Mouse (Mus musculus) right cerebral cortex, postnatal 25 days (tissue): Measurements from ENCODE around the gene Tm4sf20.

Experiments
- DNase-seq: peaks from one replicate; pipeline ENCODE4 v3.0.0; 2022

The Tm4sf20 gene

DNA sequence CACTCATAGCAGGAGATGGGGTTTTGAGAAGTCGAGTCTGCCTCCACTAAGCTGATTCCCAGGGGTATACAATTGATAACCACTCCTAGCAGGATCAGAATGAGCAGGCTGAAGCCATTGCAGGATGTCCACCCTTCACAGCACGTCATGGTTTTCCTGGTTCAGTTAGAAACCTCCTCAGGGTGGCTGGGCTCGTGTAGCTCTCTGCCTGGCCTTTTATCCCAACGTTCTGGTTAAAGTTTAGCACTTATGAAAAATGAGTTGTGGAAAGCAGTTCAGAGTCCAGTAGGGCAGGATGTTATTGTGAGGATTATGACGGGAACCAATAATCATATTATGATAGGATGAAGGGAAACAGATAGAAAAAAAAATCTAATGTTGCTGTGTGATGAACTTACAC lies at the start of gene Tm4sf20:
TSS of gene Tm4sf20 (minus strand) at position 193 of the 400 bp plus-strand sequence.
- no peak for DNase-seq

DNA sequence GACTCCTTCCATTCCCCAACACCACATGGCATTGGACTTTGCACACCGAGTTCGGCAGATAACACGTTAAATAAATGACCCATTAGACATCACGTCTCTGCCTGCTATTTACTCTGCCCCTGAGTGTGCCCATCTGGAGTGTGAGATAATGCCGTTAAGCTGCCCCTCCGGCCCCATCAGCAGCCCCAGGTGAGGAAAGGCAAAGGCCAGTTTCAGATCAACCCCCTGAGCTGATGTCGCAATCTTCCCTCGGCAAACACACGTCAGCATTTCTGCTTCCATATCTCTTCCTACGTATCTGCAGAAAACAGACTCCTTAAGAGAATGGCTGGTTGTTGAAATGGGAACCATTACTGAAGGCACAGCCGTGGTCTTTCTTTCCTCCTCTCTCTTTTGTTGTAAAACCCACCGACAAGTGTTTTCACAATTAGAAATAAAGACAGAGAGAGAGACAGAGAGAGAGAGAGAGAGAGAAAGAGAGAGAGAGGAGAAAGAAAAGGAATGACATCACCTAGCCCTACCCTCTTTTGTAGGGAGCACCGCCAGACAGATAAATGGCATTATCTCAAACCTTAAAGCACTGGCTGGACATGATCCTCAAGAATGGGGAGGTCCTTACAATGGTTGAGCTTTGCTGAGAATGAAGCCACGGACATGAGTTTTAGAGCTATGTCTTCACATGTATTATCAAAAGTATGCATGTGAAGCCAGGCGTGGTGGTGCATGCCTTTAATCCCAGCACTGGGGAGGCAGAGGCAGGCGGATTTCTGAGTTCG lies 47.9 kb upstream of the Tm4sf20 start:
- no peak for DNase-seq

- no peak for DNase-seq
Measured at GRCm38 (mm10) chr1:82811766-82812165, 43.5 kb upstream of the Tm4sf20 start.

DNA sequence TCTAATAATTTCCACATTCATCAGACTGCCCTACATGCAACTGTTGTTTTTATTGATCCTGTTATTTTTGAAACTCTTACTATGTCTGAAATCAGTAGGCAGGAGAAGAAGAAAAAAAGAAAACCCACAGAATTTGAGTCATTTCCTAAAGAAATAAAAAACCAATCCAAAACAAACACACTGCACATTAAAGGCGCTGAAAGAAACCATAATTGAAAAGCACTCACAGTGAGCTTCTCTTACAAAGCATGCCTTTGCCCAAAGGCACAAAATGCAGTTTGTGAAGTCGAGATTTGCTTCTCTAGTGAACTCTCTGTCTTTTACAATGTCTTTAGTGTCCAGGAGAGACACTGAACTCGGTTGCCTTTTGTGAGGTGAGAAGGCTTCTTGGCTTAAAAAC lies 40.3 kb upstream of the Tm4sf20 start:
- DNase-seq, result no peak

DNA sequence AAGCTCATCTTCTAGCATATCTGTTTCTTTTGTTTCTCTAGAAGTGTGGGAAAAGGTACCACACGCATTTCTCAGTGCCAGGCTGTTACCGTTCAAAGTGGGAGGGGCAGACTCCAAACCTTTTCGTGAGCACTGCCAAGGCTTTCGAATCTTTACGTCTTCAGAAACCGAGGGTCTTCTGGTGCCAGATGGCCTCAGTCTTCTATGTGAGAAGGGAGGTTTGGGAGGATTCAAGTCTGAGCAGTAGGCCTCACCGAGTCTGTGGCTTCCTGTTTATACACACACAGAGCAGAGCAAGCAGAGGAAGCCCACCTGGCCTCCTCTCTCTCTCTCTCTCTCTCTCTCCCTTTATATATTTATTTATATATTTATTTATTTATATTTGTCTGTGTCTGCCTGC lies 38.9 kb upstream of the Tm4sf20 start:
- DNase-seq, result no peak

DNA sequence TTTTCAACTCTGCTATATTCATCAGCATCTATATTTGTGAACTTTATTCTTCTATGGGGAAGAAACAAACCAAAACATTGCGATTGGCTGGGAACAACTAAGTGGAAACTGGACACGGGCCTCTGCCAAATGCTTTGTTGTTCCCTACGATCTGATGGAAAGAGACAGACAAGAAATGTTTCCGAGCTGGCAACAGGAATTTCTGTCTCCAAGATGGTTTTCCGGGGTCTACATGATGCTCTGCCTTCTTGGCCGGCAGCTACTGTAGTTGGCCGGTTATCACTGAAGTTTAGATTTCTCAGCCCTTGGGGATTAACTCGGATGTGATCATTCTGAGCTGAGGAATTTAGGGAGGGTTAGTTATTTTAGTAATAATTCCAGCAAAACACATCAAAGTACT lies 38.1 kb upstream of the Tm4sf20 start:
- DNase-seq, result no peak

DNA sequence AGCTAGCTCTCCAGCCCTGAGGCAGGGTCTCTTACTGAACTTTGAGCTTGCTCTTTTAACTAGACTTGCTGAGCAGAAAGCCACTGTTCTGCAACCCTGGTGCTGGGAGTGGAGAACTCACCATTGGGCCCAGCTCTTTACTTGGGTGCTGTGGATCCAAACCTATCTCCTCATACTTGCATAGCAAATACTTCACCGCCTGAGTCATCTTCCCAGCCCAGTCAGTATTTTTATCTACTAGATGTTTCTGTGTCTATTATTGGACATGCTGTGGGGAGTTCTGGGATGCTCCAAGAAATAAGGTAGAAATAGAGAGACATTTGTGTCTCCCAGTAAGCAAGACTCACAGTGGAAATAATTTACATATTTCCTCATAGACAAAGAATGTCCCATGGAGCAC lies 35.8 kb upstream of the Tm4sf20 start:
- DNase-seq, result peak; percentile 19

GRCm38 (mm10) chr1:82803608-82804007 lies 35.3 kb upstream of the Tm4sf20 start:
- no peak for DNase-seq

- no peak for DNase-seq
Measured at GRCm38 (mm10) chr1:82801105-82801783, 33.0 kb upstream of the Tm4sf20 start.

- DNase-seq, result no peak
Measured at GRCm38 (mm10) chr1:82798922-82799321, 30.7 kb upstream of the Tm4sf20 start.

DNA sequence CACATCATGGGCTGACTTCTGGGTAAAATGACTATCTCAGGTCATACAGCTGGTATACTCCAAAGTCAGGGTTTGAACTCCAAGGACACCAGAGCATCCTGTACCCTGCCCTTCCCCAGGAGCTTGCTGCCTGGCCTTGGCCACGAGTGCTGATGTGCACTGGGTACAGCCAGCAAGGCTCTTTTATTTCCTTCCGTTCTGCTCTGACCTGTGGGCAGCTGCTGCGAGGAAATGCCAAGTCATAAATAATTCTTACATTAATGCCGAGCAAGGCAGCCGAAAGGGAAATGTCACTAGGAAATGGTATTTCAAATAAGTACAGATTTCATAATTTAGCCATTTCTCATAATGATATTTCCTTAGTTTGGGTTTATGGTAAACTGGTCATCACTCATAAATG lies 30.0 kb upstream of the Tm4sf20 start:
- no peak for DNase-seq

GRCm38 (mm10) chr1:82797088-82797487 lies 28.8 kb upstream of the Tm4sf20 start:
- no peak for DNase-seq

DNA sequence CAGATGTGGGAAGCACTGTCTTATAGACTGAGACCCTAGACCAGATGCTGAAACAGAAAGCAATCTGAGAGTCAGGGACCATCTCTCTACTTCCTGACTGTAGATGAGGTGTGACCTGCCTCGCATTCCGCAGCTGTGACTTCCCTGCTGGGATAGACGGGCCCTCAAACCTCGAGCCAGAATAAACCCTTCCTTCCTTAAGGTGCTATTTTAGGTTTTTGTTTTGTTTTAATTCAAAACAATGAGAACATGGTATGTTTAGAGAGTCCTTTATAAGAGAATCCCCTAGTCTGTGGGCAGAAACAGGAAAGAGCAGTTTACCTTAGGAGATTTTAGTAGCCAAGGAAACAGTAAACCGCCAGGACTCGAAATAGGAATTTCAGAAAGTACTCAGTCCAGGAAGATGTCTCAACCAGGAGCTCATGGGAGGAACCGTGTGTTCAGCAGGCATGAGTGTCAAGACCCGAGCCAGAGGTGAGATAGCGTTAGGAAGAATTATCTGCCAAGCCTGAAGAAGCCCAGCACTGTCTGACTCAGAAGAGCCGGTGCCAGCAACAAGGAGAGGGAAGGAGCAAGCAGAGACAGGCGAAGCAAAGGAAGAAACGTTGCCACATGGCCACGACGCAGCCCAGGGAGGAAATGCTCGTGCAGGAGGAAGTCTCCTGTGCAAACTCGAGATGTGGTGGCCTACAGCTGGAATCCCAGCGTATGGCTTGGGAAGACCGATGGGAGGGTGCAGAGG lies 27.6 kb upstream of the Tm4sf20 start:
- DNase-seq, result peak; percentile 36

- DNase-seq, result no peak
Measured at GRCm38 (mm10) chr1:82795211-82795610, 26.9 kb upstream of the Tm4sf20 start.

DNA sequence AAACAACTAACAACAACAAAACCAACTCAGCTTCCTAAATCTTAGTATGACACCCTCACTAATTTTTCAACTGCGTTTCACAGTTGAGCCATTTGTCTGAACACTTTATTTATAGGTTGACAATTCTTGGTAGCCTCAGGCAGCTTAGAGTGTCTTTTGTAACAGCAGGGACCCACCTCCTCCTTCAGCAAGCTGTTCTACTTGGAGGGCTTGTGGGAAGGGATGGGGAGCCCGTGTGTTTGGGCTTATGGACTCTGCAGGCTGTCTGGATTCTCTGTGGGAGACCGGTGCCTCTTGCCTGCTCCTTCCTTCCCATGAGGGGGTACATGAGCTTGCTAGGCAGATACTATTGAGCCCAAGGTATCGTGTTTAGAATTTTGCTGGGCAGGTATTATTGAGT lies 25.7 kb upstream of the Tm4sf20 start:
- DNase-seq, result peak; percentile 49

GRCm38 (mm10) chr1:82793110-82793509 lies 24.8 kb upstream of the Tm4sf20 start:
- DNase-seq, result no peak

GRCm38 (mm10) chr1:82792238-82792637 lies 24.0 kb upstream of the Tm4sf20 start:
- no peak for DNase-seq

GRCm38 (mm10) chr1:82791105-82791504 lies 22.8 kb upstream of the Tm4sf20 start:
- no peak for DNase-seq

DNA sequence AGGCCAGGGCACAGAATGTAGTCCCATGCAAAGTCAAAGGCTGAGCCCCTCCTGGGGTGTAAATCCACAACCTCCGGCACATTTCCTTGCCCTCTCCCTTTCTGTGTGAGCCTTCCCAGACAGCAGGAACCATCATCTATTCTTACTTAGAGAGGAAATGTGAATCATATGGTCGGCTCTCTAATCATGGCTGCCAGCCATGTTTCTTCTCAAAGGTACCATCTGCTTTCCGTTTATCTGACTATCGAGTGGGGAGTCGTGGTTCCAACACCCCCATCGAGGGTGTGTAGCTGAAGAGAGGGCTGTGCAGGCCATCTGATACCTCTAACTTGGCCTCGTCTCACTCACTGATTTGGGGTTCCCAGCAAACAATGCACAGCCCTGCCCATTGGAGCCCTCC lies 19.8 kb upstream of the Tm4sf20 start:
- DNase-seq, result peak; percentile 19

DNA sequence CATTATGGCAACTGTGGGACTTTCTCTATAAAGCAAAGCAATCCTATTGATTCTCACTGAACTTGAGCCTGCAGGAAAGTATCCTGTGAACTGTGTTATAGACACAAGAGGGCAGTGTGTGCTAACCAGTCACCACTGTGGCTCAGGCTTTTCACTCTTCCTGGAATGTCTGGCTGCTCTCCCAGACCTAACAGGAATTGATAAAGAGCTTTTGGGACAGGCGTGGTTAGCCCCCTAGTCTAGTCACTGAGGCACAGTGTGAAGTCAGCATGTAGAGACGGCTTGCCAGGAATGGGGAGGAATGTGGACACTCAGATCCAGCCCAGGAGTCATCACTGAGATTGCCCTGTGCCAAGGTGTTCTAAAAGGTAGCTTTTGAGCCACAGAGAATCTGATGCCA lies 19.2 kb upstream of the Tm4sf20 start:
- DNase-seq, result peak; percentile 47

DNA sequence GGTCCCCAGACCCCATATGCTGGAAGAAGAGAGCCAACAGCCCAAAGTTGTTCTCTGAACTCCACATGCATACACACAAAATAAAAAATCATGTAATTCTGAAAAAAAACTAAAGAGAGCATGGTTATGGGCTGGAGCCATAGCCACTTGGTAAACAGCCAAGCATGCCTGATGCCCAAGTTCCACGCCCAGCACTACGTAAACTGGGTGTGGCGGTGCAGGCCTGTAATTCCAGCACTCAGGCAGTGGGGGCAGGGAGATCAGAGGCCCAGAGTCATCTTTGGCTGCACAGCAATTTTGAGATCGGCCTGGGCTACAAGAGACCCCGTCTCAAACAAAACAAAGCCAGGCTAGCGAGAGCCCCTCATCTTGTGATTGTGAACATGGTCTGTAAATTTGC lies 17.3 kb upstream of the Tm4sf20 start:
- no peak for DNase-seq

- no peak for DNase-seq
Measured at GRCm38 (mm10) chr1:82783559-82783958, 15.3 kb upstream of the Tm4sf20 start.

- no peak for DNase-seq
Measured at GRCm38 (mm10) chr1:82779388-82779966, 11.2 kb upstream of the Tm4sf20 start.
